Mouse (Mus musculus): ENCODE measurements at regions not wholly inside any gene's neighbourhood (a gene's known extent, or its start where the extent isn't known, plus 50 kb on each side); places are given as distances from the start of the nearest gene placed in this dataset.

- no peak for DNase-seq
These were observed 197.5 kb upstream of the Chl1 start for GRCm38 (mm10) chr6:103312935-103313334.

- peak; percentile 53 for DNase-seq
These were observed 192.3 kb upstream of the Chl1 start for GRCm38 (mm10) chr6:103318081-103318480.

DNA sequence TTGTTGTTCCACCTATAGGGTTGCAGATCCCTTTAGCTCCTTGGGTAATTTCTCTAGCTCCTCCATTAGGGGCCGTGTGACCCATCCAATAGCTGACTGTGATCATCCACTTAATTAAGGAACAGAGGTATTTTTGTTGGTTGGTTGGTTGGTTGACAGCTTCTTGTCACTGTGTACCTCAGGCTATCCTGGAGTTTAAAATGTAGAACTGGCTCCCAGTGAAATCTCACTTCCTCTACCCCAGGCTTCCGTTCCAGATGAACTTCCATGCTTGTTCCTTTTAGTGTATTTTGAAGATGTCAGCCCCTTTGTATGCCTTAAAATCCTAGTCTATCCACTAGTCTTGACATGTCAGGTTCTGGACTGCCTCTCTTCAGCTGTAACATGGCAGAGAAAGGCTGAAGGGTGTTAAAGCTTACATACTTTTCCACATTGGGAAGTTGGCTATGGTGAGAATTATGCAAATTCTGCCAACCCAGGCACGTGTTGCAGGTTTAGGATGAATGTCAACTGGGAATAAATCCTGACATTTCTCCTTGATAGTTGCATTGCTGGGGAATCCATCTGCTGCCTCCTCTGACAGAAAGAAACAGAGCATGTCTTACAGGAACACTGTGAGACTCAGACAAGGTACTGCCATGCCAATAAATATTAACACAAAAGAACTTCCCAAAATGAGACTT, 191.6 kb upstream of the Chl1 start:
- no peak for DNase-seq

DNA sequence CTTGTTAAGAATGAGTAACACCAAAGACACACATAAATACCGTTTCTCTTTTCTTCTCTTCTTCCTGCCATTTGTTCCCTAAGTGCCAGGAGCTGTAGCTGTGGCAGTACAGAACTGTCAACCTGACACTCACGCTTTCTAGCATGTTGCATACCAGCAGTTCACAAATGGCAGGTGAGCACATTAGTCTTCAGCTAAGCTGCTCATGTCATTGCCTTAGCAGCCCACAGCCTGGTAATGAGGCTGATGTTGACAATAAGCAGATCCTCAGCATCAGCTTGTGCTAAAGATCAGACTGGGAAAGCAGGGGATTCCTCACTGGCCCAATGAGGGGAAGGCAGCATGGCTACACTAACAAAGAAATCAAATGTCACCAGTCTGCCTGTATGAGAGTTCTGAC, 190.4 kb upstream of the Chl1 start:
- no peak for DNase-seq

DNA sequence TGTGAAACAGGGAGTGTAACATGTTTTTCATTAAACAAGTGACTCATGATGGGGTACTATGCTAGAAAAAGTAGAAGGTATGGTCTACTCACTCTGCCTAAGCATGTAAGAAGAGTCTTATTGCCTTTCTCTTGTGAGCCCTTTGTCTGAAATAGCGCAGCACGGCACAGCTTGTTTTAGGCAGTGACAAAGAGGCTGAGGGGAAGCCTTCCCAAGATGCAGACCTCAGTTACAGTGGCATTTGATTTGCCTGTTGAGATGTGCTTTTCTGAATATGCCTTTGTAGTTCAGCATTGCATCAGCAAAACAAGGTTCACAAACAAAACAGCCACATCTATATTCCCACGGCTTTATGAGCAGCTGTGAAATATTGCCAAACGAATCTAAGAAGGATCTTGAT, 189.8 kb upstream of the Chl1 start:
- no peak for DNase-seq

DNA sequence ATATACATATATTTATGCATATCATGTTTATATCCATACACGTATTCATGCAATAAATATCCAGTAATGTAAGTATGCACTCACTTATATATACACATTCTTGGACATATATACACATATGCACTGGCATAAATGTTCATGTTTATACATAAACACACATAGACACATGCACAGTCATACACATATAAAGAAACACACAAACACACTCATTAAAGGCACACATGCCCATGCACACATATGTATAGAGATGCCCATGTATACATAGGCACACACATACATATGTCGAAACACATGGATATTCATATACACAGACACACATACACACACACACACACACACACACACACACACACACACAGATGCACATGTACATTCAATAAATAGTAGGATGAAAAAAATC, 189.3 kb upstream of the Chl1 start:
- no peak for DNase-seq

- no peak for DNase-seq
These were observed 187.9 kb upstream of the Chl1 start for GRCm38 (mm10) chr6:103322442-103322841.

DNA sequence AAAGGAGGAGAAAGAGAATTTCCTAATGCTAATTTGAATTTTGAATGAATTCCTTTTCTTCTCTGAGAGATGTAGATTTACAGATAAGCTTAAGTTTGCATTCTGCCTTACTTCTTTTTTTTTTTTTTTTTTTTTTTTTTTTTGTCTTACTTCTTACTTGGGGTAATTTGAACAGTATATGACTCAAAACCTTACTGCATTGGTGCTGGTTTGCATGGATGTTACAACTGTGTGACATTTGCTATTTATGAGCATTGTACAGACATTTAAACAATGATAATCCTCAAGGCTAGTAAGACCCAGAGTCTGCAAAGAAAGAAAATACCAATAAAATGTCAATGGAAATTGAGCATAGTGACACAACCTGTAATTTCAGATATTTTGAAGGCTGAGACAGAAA, 174.7 kb upstream of the Chl1 start:
- no peak for DNase-seq

DNA sequence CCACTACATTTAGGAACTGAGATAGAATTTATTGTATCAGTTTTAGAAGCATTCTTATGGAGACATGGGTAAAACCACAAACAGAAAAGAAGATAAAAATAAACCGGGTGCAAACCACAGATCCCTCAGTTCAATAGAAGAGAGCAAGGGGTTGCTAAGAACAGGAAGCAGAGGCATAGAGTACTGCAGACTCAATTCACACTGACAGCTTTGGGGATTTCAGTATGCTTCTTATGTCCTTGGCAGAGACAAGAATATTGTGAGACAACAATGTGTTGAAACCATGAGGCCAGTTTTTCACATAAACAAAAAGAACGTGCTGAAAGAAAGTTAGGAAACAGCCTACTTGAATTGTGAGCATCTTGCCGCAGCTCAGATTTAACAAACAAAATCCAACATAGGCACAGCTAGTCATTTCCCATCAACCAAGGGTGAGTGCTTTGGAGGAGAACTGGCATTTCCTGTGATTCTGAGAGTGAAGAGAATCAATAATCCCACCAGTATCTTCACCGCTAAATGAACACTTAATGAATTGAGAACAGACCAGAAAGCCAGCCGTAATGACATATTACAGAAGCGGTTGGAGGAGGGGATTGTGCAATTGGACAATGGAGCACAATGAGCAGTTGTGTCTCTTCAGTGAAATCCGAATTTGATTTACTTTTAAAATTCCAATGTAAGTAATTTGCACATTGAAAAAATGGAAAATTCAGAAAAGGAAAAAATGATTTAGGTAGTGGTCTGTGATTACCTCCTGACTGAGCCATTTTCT, 170.2 kb upstream of the Chl1 start:
- DNase-seq = no peak

- DNase-seq = no peak
These were observed 166.9 kb upstream of the Chl1 start for GRCm38 (mm10) chr6:103343515-103343914.

DNA sequence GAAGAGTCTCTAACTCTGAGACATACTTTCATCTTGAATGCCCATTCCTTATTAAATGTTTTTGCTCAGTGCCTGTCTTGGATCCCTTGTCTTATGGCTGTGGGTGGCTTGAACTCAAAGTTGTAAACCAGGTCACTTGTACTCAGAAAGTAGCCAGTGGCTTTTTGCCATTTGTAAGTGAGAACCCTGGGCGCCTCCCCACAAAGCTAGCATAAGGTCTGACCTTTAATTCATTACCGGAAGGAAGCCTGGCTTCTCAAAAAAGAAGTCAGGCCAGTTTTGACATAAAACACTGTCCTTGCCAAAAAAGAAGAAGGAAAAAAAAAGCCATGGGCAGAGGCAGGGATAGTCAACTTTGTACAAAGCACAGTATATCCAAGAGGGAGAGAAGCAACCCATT, 166.0 kb upstream of the Chl1 start:
- no peak for DNase-seq

DNA sequence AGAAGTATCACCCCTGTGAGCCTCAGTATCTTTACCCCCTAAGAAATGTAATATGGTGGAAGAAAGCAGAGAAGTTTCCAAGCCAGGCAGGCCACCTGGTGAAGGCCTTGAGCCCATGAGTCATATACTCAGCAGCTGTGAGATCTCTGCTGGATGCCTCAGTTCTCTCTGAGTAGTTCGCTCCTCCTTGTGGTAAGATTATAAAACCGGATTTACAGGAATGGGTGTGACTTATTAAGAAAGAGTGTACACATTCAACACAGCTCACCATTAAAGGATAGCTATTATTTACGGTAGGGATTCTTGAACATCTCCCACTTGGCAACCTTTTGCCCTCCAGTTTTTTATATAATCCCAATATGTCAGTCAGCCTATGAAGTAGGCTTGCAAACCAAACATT, 165.2 kb upstream of the Chl1 start:
- no peak for DNase-seq

- no peak for DNase-seq
These were observed 157.8 kb upstream of the Chl1 start for GRCm38 (mm10) chr6:103352405-103353124.

DNA sequence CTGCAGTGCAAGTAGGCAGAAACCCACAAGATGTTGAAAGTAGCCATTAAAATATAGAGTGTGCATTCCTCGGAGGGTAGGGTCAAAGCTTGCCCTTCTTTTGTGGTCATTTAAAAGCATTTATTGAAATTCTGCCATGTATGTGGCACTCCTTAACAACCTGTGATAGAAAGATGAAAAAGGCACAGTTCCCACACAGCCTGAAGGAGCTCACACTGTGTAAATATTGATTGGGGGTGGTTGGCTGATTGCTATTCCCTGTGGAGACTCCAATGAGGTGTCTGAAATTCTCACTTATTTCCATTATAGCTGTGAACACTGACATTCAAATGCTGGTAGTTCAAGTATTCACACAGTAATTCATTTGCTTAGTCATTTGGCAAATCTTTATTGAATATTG, 157.0 kb upstream of the Chl1 start:
- DNase-seq = no peak

- DNase-seq = no peak
These were observed 143.4 kb upstream of the Chl1 start for GRCm38 (mm10) chr6:103366782-103367491.

DNA sequence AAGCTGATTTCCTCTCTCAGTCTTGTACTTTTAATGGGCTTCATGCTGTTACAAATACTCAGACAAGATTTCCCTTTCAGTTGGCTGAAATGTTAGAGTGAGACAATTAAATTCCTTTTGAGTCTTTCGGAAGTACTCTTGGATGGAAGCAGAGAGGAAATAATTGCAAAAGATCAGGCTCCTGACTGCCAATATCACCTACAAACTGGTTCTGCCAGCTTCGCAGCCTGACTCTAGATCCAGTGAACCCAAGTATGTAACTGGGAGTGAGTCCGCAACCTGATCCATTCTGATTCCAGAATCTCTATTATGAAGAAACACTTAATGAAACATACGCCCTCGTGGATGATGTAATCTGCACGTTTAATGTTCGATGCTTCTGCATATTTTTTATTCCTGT, 135.4 kb upstream of the Chl1 start:
- DNase-seq = no peak

GRCm38 (mm10) chr6:103377277-103377676, 133.1 kb upstream of the Chl1 start:
- peak; percentile 39 for DNase-seq

DNA sequence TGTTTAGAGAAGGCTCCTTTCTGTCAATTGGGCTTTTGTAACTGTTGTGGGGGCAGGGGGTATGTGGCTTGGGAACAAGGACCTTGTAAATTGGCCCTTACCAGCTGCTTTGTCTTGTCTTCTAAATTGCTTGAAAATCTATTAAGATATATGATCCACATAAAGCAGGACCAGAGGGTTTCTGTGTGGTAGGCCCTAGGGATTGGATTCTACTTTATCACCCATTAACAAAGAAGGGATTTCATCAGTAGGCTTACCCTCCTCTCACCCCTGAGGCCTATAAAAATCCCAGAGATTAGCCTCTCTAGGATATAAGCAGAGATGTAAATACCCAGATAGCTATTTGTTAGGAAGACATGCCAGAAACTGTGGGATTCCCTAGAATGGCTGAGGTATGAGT, 132.3 kb upstream of the Chl1 start:
- DNase-seq = peak; percentile 3

DNA sequence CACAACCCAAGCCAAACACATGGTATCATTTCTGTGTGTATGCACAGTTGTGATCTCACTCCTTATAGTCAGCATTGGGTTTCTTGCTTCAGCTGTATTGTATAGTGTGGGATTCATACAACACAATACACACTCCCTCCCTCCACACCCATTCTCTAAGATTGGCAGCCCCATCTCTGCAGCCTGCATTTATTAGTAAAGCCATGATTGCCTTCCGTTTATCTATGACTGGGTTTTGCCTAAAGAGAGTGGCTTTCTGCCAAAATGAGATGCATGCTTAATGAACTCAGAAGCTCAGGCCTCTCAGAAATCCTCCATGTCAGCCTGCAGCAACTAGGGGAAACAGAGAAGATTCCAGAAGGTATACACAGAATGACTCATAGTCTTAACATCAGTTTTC, 129.4 kb upstream of the Chl1 start:
- DNase-seq = no peak

DNA sequence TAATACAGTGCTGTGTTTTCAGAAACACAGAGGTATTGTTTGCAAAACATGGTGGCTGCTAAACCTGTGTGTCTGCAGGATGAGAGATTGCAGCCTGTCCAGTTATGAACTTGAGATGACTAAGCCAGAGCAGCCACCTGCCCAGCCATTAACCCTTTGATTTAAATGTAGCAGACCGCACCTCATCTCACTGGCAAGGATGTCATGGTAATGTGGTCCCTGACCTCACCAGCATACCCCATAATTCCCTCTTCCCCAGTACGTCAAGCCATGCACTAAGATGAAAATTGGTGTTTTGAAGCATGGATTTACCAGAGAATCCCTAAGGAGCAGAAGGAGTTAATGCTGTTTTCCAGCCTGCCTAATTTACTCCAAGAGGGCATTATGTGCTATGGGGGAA, 128.5 kb upstream of the Chl1 start:
- DNase-seq = no peak

- DNase-seq = no peak
These were observed 123.8 kb upstream of the Chl1 start for GRCm38 (mm10) chr6:103386591-103386990.

- DNase-seq = no peak
These were observed 104.4 kb upstream of the Chl1 start for GRCm38 (mm10) chr6:103405961-103406360.

- DNase-seq = no peak
These were observed 95.5 kb upstream of the Chl1 start for GRCm38 (mm10) chr6:103414888-103415287.
